Mouse (Mus musculus) effector memory CD4-positive, alpha-beta T cell, adult 5 months (primary cell): ENCODE data around the gene Aco1. TPM values are rescaled to one million over a fixed set of nuclear protein-coding genes. Genes with fewer than 3 reads are reported as not detected.

ENCODE experiments used
- polyA plus RNA-seq: library from polyadenylated mRNA; unstranded; fragments of 100-300 nt; shearing (Covaris generic); gene quantifications from one replicate; pipeline ENCODE4 v1.2.1, GENCODE M21; 2017

The Aco1 gene
- polyA plus RNA-seq, result 15.6 TPM

GRCm38 (mm10) chr4:40142743-40143532, at the start of gene Aco1:
Gene Aco1, plus strand, starts transcription at chr4:40143081.

GRCm38 (mm10) chr4:40239409-40240271, 96.8 kb downstream of the Aco1 start, which contains the start of gene Ddx58:
Gene Ddx58, minus strand, starts transcription at chr4:40239828.

Other genes with a start within 250 kb of the Aco1 start
- gene Ddx58, start 96.7 kb downstream of the Aco1 start, polyA plus RNA-seq, result 77.4 TPM
- gene Smim27, start 126.5 kb downstream of the Aco1 start, polyA plus RNA-seq, result 47.0 TPM
- 30.9 TPM for gene Topors, start 126.8 kb downstream of the Aco1 start, polyA plus RNA-seq
- 70.0 TPM for gene Ndufb6, start 136.3 kb downstream of the Aco1 start, polyA plus RNA-seq